Mouse (Mus musculus) hindbrain, embryonic 10.5 days (tissue): ENCODE results near the gene Mavs. TPM values are rescaled to one million over a fixed set of nuclear protein-coding genes. Genes with fewer than 3 reads are reported as not detected.
A peak's percentile ranks its signal among the peaks of the same experiment; 100 is the strongest.

ENCODE experiments used
- DNase-seq: peaks from one replicate; pipeline ENCODE4 v3.0.0-alpha.2; 2017; ENCODE audit warnings: low spot score
- H3K27ac ChIP-seq: fragments of 300-500 bp; sonication (generic); 2 replicates; pipeline ENCODE4 v1.5.1; 2016; ENCODE audit warnings: mild to moderate bottlenecking, moderate library complexity
- H3K27me3 ChIP-seq: fragments of 300-500 bp; sonication (generic); 2 replicates; pipeline ENCODE4 v1.6.1; 2016; ENCODE audit warnings: mild to moderate bottlenecking; ENCODE audit not compliant: poor library complexity, insufficient read depth, severe bottlenecking
- H3K36me3 ChIP-seq: fragments of 300-500 bp; sonication (generic); 2 replicates; pipeline ENCODE4 v1.6.1; 2016; ENCODE audit warnings: mild to moderate bottlenecking, moderate library complexity
- H3K4me1 ChIP-seq: fragments of 300-500 bp; sonication (generic); replicated peaks from 2 replicates; pipeline ENCODE4 v1.6.1; 2016; ENCODE audit warnings: mild to moderate bottlenecking
- H3K4me3 ChIP-seq: fragments of 300-500 bp; sonication (generic); 2 replicates; pipeline ENCODE4 v1.5.1; 2016; ENCODE audit warnings: mild to moderate bottlenecking, moderate library complexity
- H3K9me3 ChIP-seq: fragments of 300-500 bp; sonication (generic); 2 replicates; pipeline ENCODE4 v1.6.1; 2016; ENCODE audit warnings: mild to moderate bottlenecking, moderate library complexity
- WGBS: fragments of 180-500 bp; shearing (Covaris S2); methylation state at CpG from one replicate; pipeline ENCODE4 v1.1.7; 2016; 5-methylcytosine and 5-hydroxymethylcytosine counted together
- polyA plus RNA-seq: library from polyadenylated mRNA; unstranded; fragments of >200 nt; fragmentation: Nextera tagmentation; extraction: Ambion mirVana; gene quantifications from 2 replicates; pipeline ENCODE4 v1.2.1, GENCODE M21; 2016

Mavs gene
- polyA plus RNA-seq, 1 experiment from 2014 or later: 16.4 TPM

DNA sequence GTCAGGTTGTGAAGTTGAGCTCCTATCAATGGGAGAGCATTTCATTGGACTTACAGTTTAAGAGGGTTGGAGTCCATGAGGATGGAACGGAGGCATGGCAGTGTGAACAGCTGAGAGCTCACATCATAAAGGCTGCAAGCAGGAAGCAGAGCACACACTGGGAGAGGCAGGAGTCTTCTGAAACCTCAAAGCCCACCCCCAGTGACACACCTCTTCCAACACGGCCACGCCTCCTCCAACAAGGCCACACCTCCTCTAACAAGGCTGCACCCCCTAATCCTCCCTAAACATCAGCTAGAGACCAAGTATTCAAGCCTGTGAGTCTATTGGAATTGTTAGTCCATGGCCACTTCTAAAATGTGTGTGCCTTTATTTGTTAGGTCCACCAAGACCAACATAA lies 21.9 kb downstream of the Mavs start:
- Histone ChIP-seq H3K36me3 (no peaks in the 10 kb centered on the region), H3K27ac (no peak overlapping the region), H3K9me3 (no peaks in the 10 kb centered on the region), H3K27me3 (no peaks in the 10 kb centered on the region), H3K4me3 (no peak overlapping the region), H3K4me1 (peaks cover 16% of the 10 kb centered on the region)
- WGBS: 52% methylated on average over 3 of the region's 3 CpGs
- no peak for DNase-seq

DNA sequence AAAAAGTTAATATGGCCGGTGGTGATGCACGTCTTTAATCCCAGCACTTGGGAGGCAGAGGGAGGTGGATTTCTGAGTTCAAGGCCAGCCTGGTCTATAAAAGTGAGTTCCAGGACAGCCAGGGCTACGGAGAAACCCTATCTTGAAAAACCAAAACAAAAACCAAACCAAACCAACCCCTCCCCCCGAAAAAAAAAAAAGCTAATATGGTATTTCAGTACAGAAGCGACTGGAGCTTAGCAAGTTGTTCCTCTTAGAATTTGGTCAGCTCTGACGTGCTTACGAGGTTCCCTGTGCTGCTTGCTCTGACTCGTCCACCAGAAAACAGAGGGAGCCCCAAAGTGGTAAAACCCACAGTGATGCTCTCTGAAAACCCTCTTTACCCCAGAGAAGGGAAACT lies 24.8 kb downstream of the Mavs start:
- Histone ChIP-seq H3K36me3 (no peaks in the 10 kb centered on the region), H3K27ac (no peak overlapping the region), H3K27me3 (no peaks in the 10 kb centered on the region), H3K4me1 (peaks cover 28% of the 10 kb centered on the region), H3K4me3 (no peak overlapping the region), H3K9me3 (no peaks in the 10 kb centered on the region)
- no peak for DNase-seq
- WGBS: 85% methylated on average over 8 of the region's 8 CpGs

GRCm38 (mm10) chr2:131260544-131261307 lies 26.9 kb downstream of the Mavs start:
- WGBS: 69% methylated on average over 9 of the region's 9 CpGs
- Histone ChIP-seq H3K4me3 (peak overlapping the region; percentile 89; the same call in 1 of the 2 replicates), H3K27ac (peak overlapping the region; percentile 99), H3K27me3 (no peaks in the 10 kb centered on the region), H3K36me3 (0 out of 2 replicates have a peak, but pooled peaks cover 4% of the 10 kb centered on the region), H3K9me3 (no peaks in the 10 kb centered on the region), H3K4me1 (peaks cover 38% of the 10 kb centered on the region)
- DNase-seq: no peak

DNA sequence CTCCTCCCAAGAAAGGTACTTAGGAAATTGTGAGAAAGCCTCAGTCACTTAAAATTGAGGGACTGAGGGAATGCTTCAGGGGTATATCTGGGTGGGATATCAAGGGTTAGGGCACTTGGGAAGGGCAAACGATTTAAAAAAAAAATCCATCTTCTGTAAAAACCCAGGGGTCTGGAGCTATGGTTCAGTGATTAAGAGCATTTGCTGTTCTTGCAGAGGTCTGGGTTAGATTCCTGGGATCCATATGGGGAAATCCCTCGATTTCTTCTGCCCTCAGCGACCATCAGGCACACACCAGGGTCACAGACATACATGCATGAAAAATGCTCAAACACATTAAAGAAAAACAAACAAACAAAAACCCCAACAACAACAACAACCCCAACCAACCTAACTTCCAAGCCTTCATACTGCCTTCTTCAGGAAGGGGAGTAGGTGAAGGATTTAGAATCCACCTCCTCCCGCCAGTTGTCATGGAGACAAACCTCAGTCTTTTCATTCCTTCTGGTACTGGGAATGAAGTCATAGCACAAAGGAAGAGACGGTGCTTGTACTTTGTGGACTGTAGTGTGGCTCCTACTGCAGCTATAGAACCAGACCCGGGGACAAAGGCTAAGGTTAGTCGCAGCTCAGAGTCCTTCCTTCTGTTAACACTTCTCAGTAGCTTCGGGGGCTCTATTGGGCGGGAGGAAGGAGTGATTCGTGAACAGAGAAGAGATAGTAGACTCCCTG lies 27.8 kb downstream of the Mavs start:
- WGBS: 4% methylated on average over 10 of the region's 10 CpGs
- no peaks in the 10 kb centered on the region for H3K27me3 ChIP-seq
- peak overlapping the region; percentile 99 for H3K27ac ChIP-seq
- H3K4me1 ChIP-seq: peaks cover 38% of the 10 kb centered on the region
- 0 out of 2 replicates have a peak, but pooled peaks cover 4% of the 10 kb centered on the region for H3K36me3 ChIP-seq
- H3K4me3 ChIP-seq: peak overlapping the region; percentile 89
- no peak for DNase-seq
- H3K9me3 ChIP-seq: no peaks in the 10 kb centered on the region

- Histone ChIP-seq H3K36me3 (0 out of 2 replicates have a peak, but pooled peaks cover 4% of the 10 kb centered on the region), H3K4me3 (peak within 1 kb of the TSS; percentile 89), H3K9me3 (no peaks in the 10 kb centered on the region), H3K4me1 (peaks cover 38% of the 10 kb centered on the region), H3K27me3 (no peaks in the 10 kb centered on the region), H3K27ac (peak within 1 kb of the TSS; percentile 99)
- under 1% methylated on average over 49 of the region's 49 CpGs for WGBS
- DNase-seq: peak; percentile 98
These were observed 28.4 kb downstream of the Mavs start, which contains the start of gene Pank2 for GRCm38 (mm10) chr2:131262213-131262672. TSS of gene Pank2 (plus strand) at chr2:131262495.

- Histone ChIP-seq H3K4me3 (peak overlapping the region; percentile 89), H3K36me3 (0 out of 2 replicates have a peak, but pooled peaks cover 10% of the 10 kb centered on the region), H3K9me3 (no peaks in the 10 kb centered on the region), H3K27me3 (no peaks in the 10 kb centered on the region), H3K27ac (peak overlapping the region; percentile 99), H3K4me1 (peaks cover 38% of the 10 kb centered on the region)
- DNase-seq: peak; percentile 8
- WGBS: under 1% methylated on average over 59 of the region's 59 CpGs
These were observed 29.1 kb downstream of the Mavs start for GRCm38 (mm10) chr2:131262680-131263670.

DNA sequence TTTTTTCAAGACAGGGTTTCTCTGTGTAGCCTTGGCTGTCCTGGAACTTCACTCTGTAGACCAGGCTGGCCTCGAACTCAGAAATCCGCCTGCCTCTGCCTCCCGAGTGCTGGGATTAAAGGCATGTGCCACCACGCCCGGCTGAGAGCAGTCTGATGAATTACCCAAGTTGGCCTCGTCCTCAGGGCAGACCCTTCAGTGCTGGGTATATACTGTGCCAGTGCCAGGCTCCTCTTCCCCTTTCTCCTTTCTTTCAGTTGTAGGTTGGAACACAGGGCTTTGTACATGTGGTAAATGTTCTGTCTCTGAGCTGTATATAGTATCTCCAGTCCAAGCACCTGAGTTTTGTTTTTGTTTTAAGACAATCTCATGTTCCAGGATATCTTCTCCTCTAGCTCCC lies 30.2 kb downstream of the Mavs start:
- peaks cover 38% of the 10 kb centered on the region for H3K4me1 ChIP-seq
- 80% methylated on average over 6 of the region's 6 CpGs for WGBS
- DNase-seq: no peak
- H3K36me3 ChIP-seq: peaks cover 16% of the 10 kb centered on the region
- H3K4me3 ChIP-seq: peak overlapping the region; percentile 89
- H3K9me3 ChIP-seq: no peaks in the 10 kb centered on the region
- H3K27me3 ChIP-seq: no peaks in the 10 kb centered on the region
- H3K27ac ChIP-seq: no peak overlapping the region; the same call in 1 of the 2 replicates

- Histone ChIP-seq H3K4me1 (peaks cover 38% of the 10 kb centered on the region), H3K36me3 (peaks cover 26% of the 10 kb centered on the region), H3K27ac (no peak overlapping the region), H3K9me3 (no peaks in the 10 kb centered on the region), H3K27me3 (no peaks in the 10 kb centered on the region), H3K4me3 (0 out of 2 replicates have a peak overlapping the region, but pooled peaks have one; percentile 89)
- DNase-seq: no peak
- 86% methylated on average over 2 of the region's 2 CpGs for WGBS
These were observed 31.2 kb downstream of the Mavs start for GRCm38 (mm10) chr2:131265056-131265455.

GRCm38 (mm10) chr2:131275493-131275892 lies 41.6 kb downstream of the Mavs start:
- no peaks in the 10 kb centered on the region for H3K4me1 ChIP-seq
- H3K36me3 ChIP-seq: peaks cover 84% of the 10 kb centered on the region
- no peak overlapping the region for H3K4me3 ChIP-seq
- no peak for DNase-seq
- WGBS: 95% methylated on average over 3 of the region's 3 CpGs
- H3K27ac ChIP-seq: no peak overlapping the region
- H3K9me3 ChIP-seq: no peaks in the 10 kb centered on the region
- H3K27me3 ChIP-seq: no peaks in the 10 kb centered on the region

- Histone ChIP-seq H3K9me3 (no peaks in the 10 kb centered on the region), H3K27ac (no peak overlapping the region), H3K27me3 (no peaks in the 10 kb centered on the region), H3K4me3 (no peak overlapping the region), H3K4me1 (no peaks in the 10 kb centered on the region), H3K36me3 (peaks cover 86% of the 10 kb centered on the region)
- 94% methylated on average over 5 of the region's 5 CpGs for WGBS
- no peak for DNase-seq
These were observed 42.9 kb downstream of the Mavs start for GRCm38 (mm10) chr2:131276722-131277121.

DNA sequence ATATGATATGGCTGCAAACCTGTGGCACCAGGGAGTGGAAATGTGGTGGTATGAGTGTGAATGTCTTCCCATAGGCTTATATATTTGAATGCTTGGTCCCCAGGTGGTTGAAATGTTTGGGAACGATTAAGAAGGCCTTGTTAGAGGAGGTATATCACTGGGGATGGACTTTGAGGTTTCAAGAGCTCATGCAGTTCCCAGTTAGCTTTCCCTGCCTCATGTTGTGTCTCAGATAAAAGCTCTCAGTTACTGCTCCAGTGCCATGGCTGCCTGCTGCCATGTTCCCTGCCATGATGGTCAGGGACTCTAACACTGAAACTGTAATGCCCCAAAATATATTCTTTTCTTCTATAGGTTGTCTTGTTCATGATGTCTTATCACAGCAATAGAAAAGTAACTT lies 47.7 kb downstream of the Mavs start:
- Histone ChIP-seq H3K4me1 (no peaks in the 10 kb centered on the region), H3K4me3 (no peak overlapping the region), H3K27me3 (no peaks in the 10 kb centered on the region), H3K36me3 (peaks cover 97% of the 10 kb centered on the region), H3K9me3 (no peaks in the 10 kb centered on the region), H3K27ac (no peak overlapping the region)
- WGBS: 87% methylated on average over 1 of the region's 1 CpGs
- no peak for DNase-seq

DNA sequence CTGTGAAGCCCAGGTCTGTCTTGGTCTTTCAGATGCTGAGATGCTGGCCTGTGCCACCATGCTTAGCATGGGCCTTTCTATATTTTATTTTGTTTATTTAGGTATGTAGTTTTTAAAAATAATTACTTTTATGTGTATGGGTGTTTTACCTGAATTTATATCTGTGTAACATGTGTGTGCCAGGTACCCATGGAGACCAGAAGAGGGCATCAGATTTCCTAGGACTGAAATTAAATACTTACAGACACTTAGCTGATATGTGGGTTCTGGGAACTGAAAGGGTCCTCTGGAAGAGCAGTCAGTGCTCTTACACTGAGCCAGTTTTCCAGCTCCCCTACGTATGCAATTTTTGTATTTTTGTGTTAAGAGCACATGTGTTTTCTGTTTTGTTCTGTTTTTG lies 52.4 kb downstream of the Mavs start:
- Histone ChIP-seq H3K4me1 (no peaks in the 10 kb centered on the region), H3K36me3 (peaks cover 93% of the 10 kb centered on the region), H3K27me3 (no peaks in the 10 kb centered on the region), H3K4me3 (no peak overlapping the region), H3K27ac (no peak overlapping the region), H3K9me3 (no peaks in the 10 kb centered on the region)
- no peak for DNase-seq
- 95% methylated on average over 1 of the region's 1 CpGs for WGBS
